Mouse (Mus musculus) kidney, adult 8-10 months (tissue): ENCODE measurements around the gene Arhgap11a.

Experiments used
- DNase-seq, 2 experiments: peaks; one replicate each; pipeline ENCODE4 v3.0.0; 2022

Gene Arhgap11a

GRCm38 (mm10) chr2:113817681-113818606, 30.5 kb downstream of the Arhgap11a start:
- DNase-seq = no peak

DNA sequence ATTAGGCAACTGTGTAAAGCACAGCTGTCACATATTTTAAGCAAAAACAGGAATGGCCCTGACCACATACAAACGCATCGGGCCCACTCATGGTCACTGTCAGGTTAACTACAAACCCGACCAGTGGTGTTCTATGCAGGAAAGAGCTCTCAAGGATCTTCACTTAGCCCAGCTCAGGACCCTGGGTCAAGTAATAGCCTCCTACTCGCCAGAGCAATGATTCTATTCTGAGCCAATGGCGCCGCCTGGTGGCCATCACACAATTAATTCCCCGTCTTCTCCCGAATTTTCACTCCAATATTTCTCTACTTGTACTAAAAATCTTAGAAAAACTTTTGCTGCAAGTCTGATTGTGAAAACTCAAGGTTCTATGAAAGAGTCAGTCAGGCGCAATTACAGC, 40.8 kb downstream of the Arhgap11a start:
- peak; percentile 15 to 63 for DNase-seq

DNA sequence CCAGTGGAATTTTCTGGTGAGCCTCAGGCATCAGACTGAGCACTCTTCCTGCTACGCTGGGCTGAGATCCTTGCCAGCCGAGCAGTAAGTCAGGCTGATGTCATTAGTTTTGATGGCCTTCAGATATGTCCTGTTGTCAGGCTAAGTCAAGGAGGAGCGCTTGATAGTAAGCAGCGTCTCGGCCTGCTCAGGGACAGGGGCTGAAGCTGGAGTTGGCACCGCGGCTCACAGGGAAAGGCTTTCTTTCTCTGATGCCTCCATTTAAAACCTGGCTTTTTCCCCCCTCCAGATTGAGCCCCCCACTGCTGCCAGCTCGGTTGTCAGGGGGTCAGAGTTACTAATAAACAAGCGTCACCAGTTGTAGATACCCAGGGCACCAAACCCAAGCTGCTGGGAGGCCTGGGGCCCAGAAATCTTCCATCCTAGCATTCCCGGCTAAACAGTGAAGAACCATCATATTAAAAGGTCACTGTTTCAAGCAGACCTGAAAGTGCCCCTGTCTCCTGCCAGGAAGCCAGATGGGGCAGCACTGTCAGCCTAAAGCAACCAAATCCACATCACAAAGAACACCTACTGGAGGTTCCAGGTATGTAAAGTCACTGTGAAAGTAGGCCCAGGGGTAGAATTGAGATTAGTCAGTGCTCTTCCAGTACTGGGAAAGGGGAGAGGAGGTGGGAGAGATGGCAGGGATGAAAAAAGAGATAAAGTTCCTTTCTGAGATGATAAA, 41.4 kb downstream of the Arhgap11a start:
- no peak for DNase-seq

DNA sequence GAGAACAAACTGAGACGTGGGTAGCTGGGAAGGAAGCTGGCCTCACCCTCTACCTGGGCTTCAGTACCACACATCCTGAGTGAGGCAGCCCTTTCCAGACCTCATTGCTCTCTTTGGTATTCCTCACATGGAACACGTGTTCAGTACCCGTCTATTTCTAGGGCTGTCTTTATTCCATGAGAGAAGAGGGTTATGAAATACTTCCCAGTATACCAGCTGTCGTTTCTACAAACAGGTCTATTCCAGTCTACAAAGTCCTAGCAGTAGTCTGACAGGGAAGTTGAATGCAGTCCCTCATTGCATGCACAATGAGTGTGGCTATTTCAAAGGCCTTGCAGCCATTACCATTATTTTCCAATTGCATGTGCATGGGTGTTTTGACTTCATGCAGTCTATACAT, 42.7 kb downstream of the Arhgap11a start:
- no peak for DNase-seq

GRCm38 (mm10) chr2:113803753-113804152, 44.7 kb downstream of the Arhgap11a start:
- DNase-seq = no peak

- DNase-seq = no peak
Observed at GRCm38 (mm10) chr2:113800846-113801245, 47.6 kb downstream of the Arhgap11a start.

- DNase-seq = no peak
Observed at GRCm38 (mm10) chr2:113798605-113799004, 49.9 kb downstream of the Arhgap11a start.

GRCm38 (mm10) chr2:113795186-113795585, 53.3 kb downstream of the Arhgap11a start:
- no peak for DNase-seq

DNA sequence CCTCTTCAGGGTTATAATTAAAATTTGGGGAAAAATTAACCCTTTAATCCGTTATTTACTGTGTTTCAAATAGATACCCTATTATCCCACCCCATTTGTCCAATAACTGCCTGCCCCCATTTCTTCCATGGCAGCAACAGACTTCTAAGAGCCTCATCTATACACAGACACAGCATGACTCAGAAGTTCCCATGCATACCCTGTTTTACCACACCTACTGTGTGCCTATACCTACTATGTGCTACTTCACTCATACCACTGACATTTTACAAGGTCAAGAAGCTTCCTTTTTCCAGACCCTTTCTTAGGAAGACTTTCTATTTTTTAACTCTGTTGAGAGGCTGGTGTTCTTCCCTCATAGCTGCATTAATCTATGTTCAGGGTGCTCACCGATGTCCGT, 54.9 kb downstream of the Arhgap11a start:
- no peak for DNase-seq

- no peak for DNase-seq
Observed at GRCm38 (mm10) chr2:113788821-113789387, 59.6 kb downstream of the Arhgap11a start.

DNA sequence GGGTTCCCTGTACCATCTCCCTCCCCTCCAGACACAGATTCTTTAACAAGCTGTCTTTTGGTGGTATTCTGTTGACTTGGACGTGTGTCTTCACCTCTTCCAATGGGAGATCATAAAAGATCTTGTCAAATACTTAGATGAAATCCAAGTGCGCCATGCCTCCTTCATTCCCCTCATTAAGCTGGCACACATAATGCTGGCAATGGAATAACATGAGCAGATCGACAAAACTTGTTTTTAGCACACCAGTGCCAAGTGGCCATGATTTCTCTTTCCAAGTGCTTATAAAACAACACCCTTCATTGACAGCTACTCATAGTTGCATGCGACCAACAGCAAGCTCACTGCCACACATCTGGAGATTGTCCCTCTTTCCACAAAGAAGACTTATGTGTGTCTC, 60.6 kb downstream of the Arhgap11a start:
- no peak for DNase-seq

- DNase-seq = no peak
Observed at GRCm38 (mm10) chr2:113784851-113785250, 63.6 kb downstream of the Arhgap11a start.

DNA sequence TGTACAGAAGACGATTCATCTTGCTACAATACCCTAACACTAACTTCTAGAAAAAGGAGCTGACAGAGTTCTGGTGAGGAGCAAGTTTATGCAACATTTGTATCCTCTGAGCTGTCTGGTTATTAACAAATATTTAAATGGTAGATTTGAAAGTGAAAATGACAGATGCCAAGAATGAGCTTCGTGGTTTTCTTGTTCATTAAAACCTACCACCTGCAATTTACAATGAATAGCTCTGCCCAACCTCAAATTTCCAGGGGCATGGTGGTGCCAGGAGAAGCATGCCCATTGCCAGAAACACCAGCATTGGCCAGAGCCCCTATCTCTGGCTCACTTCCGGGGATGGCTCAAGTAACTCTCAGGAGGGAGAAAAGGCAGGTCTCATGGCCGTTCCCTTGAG, 66.9 kb downstream of the Arhgap11a start:
- no peak for DNase-seq
